ENCODE assay signal across 7 mouse cellular contexts in the genomic region with DNA sequence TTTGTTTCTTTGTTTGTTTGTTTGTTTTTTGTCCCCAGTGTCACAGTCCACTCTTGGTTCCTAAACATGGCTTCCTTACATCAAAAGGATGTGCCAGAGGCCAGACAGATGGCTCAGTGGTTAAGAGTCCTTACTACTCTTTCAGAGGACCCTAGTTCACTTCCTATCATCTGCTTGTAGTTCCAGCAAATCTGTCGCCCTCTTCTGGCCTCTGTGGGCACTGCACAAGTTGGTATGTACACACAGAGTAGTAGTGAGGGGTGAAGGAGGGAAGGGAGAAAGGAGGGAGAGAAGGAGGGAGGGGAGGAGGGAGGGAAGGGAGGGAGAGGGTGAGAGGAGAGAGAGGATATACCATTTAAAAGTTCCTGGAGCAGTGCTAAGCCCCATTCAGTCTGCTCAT. TPM values are rescaled to one million over a fixed set of nuclear protein-coding genes. Genes with fewer than 3 reads are reported as not detected.
A peak's percentile ranks its signal among the peaks of the same experiment; 100 is the strongest.
DNase-seq lines count a peak whose midpoint lies in the region; ATAC-seq and TF ChIP-seq lines count a peak whose summit lies in the region.

No protein-coding gene starts in this region.

- no peak overlapping the region for H3K4me2 ChIP-seq in kidney, postnatal 0 days (ENCODE audit: low read length)
- H3K4me2 ChIP-seq in kidney, embryonic 14.5 days (replicated peaks; ENCODE audit: low read depth, low read length): no peak overlapping the region
- H3K4me2 ChIP-seq in liver, embryonic 11.5 days: no peak overlapping the region

- no peaks in the 10 kb centered on the region for H3K4me1 ChIP-seq in kidney, postnatal 0 days (replicated peaks; ENCODE audit: insufficient read depth, low read length)
- no peaks in the 10 kb centered on the region for H3K4me1 ChIP-seq in kidney, embryonic 14.5 days (ENCODE audit: control insufficient read depth, insufficient read depth, low read length)
- H3K4me1 ChIP-seq in G1E (ENCODE audit: insufficient read depth, low read depth, low read length): peaks cover 43% of the 10 kb centered on the region
- H3K4me1 ChIP-seq in liver, embryonic 11.5 days (replicated peaks; ENCODE audit: control insufficient read depth, insufficient read depth, low read length): no peaks in the 10 kb centered on the region

- no peak overlapping the region for H3K4me3 ChIP-seq in kidney, postnatal 0 days (replicated peaks; ENCODE audit: low read depth, low read length)
- no peak overlapping the region for H3K4me3 ChIP-seq in kidney, embryonic 14.5 days (ENCODE audit: low read length)
- H3K4me3 ChIP-seq in G1E (ENCODE audit: low read depth, low read length): no peak overlapping the region
- H3K4me3 ChIP-seq in liver, embryonic 11.5 days (ENCODE audit: low read depth, low read length): no peak overlapping the region

- H3K9me3 ChIP-seq in kidney, postnatal 0 days (replicated peaks; ENCODE audit: low read length): no peaks in the 10 kb centered on the region
- H3K9me3 ChIP-seq in kidney, embryonic 14.5 days (ENCODE audit: control insufficient read depth, low read length): no peaks in the 10 kb centered on the region
- H3K9me3 ChIP-seq in G1E (replicated peaks): no peaks in the 10 kb centered on the region; the same call in 1 of the 2 replicates
- no peaks in the 10 kb centered on the region for H3K9me3 ChIP-seq in liver, embryonic 11.5 days (ENCODE audit: control insufficient read depth, low read length)

- TF ChIP-seq CTCF in kidney, postnatal 0 days (IDR thresholded peaks at IDR 0.05; ENCODE audit: low read depth): peak; percentile 72
- peak; percentile 53 for TF ChIP-seq CTCF in G1E (IDR thresholded peaks at IDR 0.05; ENCODE audit: low read depth, low read length)

- no peak overlapping the region for H3K9ac ChIP-seq in kidney, postnatal 0 days (ENCODE audit: low read depth, low read length)
- H3K9ac ChIP-seq in kidney, embryonic 14.5 days (ENCODE audit: low read depth, low read length): no peak overlapping the region
- H3K9ac ChIP-seq in liver, embryonic 11.5 days (ENCODE audit: low read depth, low read length): no peak overlapping the region

- no peaks in the 10 kb centered on the region for H3K36me3 ChIP-seq in kidney, postnatal 0 days (ENCODE audit: insufficient read depth, low read length)
- no peaks in the 10 kb centered on the region for H3K36me3 ChIP-seq in kidney, embryonic 14.5 days (ENCODE audit: control insufficient read depth, insufficient read depth, low read length)
- H3K36me3 ChIP-seq in G1E (replicated peaks): no peaks in the 10 kb centered on the region
- no peaks in the 10 kb centered on the region for H3K36me3 ChIP-seq in liver, embryonic 11.5 days (ENCODE audit: control insufficient read depth, insufficient read depth, low read length)

- ATAC-seq in kidney, postnatal 0 days (replicated peaks; ENCODE audit: low FRiP score, low read depth): no peak
- no peak for ATAC-seq in kidney, embryonic 14.5 days (ENCODE audit: low FRiP score, low TSS enrichment)
- peak; percentile 57 for ATAC-seq in G1E (ENCODE audit: extremely low read depth, insufficient number of reproducible peaks, low FRiP score, poor library complexity, severe bottlenecking)
- no peak for ATAC-seq in liver, embryonic 11.5 days (replicated peaks; ENCODE audit: low FRiP score)
- no peak for ATAC-seq in inflammation-experienced regulatory T-cells, adult 6 months

- WGBS in kidney, postnatal 0 days: 14% methylated on average over 1 of the region's 1 CpGs
- WGBS in kidney, embryonic 14.5 days: 18% methylated on average over 1 of the region's 1 CpGs
- 0% methylated on average over 1 of the region's 1 CpGs for WGBS in liver, embryonic 11.5 days

- H3K27ac ChIP-seq in kidney, postnatal 0 days: no peak overlapping the region
- H3K27ac ChIP-seq in kidney, embryonic 14.5 days (ENCODE audit: low read depth, low read length): no peak overlapping the region
- H3K27ac ChIP-seq in liver, embryonic 11.5 days (ENCODE audit: low read depth, low read length): no peak overlapping the region

- no peaks in the 10 kb centered on the region for H3K27me3 ChIP-seq in kidney, postnatal 0 days (ENCODE audit: insufficient read depth, low read length)
- no peaks in the 10 kb centered on the region for H3K27me3 ChIP-seq in kidney, embryonic 14.5 days (ENCODE audit: control insufficient read depth, insufficient read depth, low read length)
- H3K27me3 ChIP-seq in G1E (ENCODE audit: insufficient read depth, low read length): peaks cover 7% of the 10 kb centered on the region
- no peaks in the 10 kb centered on the region for H3K27me3 ChIP-seq in liver, embryonic 11.5 days (replicated peaks; ENCODE audit: control insufficient read depth, insufficient read depth, low read length)

- DNase-seq in kidney, postnatal 0 days (ENCODE audit: low spot score): peak; percentile 29
- no peak for DNase-seq in G1E (ENCODE audit: low spot score)
- peak; percentile 20 for DNase-seq in adrenal gland, postnatal 25 days
- DNase-seq in liver, embryonic 11.5 days (ENCODE audit: low spot score): peak; percentile 35
- DNase-seq in testis, postnatal 10 days (ENCODE audit: low spot score): peak; percentile 59

RNA-seq across cellular contexts. Expression of a gene that starts 15.8 kb away (rescaled TPM):
- 6.4 TPM in 2 replicates for polyA plus RNA-seq in kidney, postnatal 0 days (2015; fragmentation: Nextera tagmentation; extraction: Ambion mirVana)
- 4.6 and 6.0 TPM in 2 replicates for polyA plus RNA-seq in kidney, embryonic 14.5 days (2014; fragmentation: Nextera tagmentation; extraction: Ambion mirVana)
- 6.1 and 7.4 TPM in 2 replicates for total RNA-seq in G1E (2014; fragmentation: Nextera tagmentation)
- 15.7 and 17.7 TPM in 2 replicates for total RNA-seq in G1E (2017)
- 2.0 TPM in 2 replicates for polyA plus RNA-seq in G1E (2012)
- total RNA-seq in adrenal gland, postnatal 25 days (2021): 15.8 and 24.3 TPM in 2 replicates
- polyA plus RNA-seq in liver, embryonic 11.5 days (2014; fragmentation: Nextera tagmentation; extraction: Ambion mirVana): 2.2 and 3.8 TPM in 2 replicates
- polyA plus RNA-seq in inflammation-experienced regulatory T-cells, adult 6 months (2017; shearing (Covaris generic)): not detected
